Mouse (Mus musculus) midbrain, embryonic 15.5 days (tissue): ENCODE results near the gene Chchd1. TPM values are rescaled to one million over a fixed set of nuclear protein-coding genes. Genes with fewer than 3 reads are reported as not detected.

ENCODE experiments used
- ATAC-seq: fragments of 200-750 bp; cut with Nextera tagmentation; replicated peaks from 2 replicates; pipeline ENCODE4 v1.8.0; 2017; ENCODE audit warnings: moderate TSS enrichment
- H3K27ac ChIP-seq: fragments of 300-500 bp; sonication (generic); 2 replicates; pipeline ENCODE4 v1.5.1; 2015; ENCODE audit warnings: mild to moderate bottlenecking, inconsistent platforms
- H3K27me3 ChIP-seq: fragments of 300-500 bp; sonication (generic); replicated peaks from 2 replicates; pipeline ENCODE4 v1.6.1; 2015; ENCODE audit warnings: inconsistent platforms
- H3K36me3 ChIP-seq: fragments of 300-500 bp; sonication (generic); replicated peaks from 2 replicates; pipeline ENCODE4 v1.6.1; 2015; ENCODE audit warnings: inconsistent platforms
- H3K4me1 ChIP-seq: fragments of 300-500 bp; sonication (generic); 2 replicates; pipeline ENCODE4 v1.6.1; 2015; ENCODE audit warnings: inconsistent platforms
- H3K4me2 ChIP-seq: fragments of 300-500 bp; sonication (generic); 2 replicates; pipeline ENCODE4 v1.6.1; 2015; ENCODE audit warnings: inconsistent platforms, mild to moderate bottlenecking, moderate library complexity
- H3K4me3 ChIP-seq: fragments of 300-500 bp; sonication (generic); 2 replicates; pipeline ENCODE4 v1.5.1; 2015; ENCODE audit warnings: mild to moderate bottlenecking, inconsistent platforms
- H3K9ac ChIP-seq: fragments of 300-500 bp; sonication (generic); 2 replicates; pipeline ENCODE4 v1.6.1; 2015; ENCODE audit warnings: mild to moderate bottlenecking, inconsistent platforms
- H3K9me3 ChIP-seq: fragments of 300-500 bp; sonication (generic); 2 replicates; pipeline ENCODE4 v1.6.1; 2016; ENCODE audit warnings: inconsistent platforms
- WGBS: fragments of 180-500 bp; shearing (Covaris S2); methylation state at CpG from one replicate; pipeline ENCODE4 v1.1.7; 2015; ENCODE audit warnings: mixed read lengths; 5-methylcytosine and 5-hydroxymethylcytosine counted together
- polyA plus RNA-seq: library from polyadenylated mRNA; unstranded; fragments of >200 nt; fragmentation: Nextera tagmentation; extraction: Ambion mirVana; gene quantifications from 2 replicates; pipeline ENCODE4 v1.2.1, GENCODE M21; 2015

Chchd1 gene
- polyA plus RNA-seq, 1 experiment from 2014 or later, result 165 TPM

- Histone ChIP-seq H3K27ac (peak overlapping the region; percentile 89; the same call in 1 of the 2 replicates), H3K4me3 (peak overlapping the region; percentile 78), H3K4me1 (peaks cover 11% of the 10 kb centered on the region), H3K36me3 (peaks cover 9% of the 10 kb centered on the region), H3K9ac (peak overlapping the region; percentile 91), H3K27me3 (no peaks in the 10 kb centered on the region), H3K9me3 (no peaks in the 10 kb centered on the region), H3K4me2 (peak overlapping the region; percentile 66)
- no peak; the same call in 1 of the 2 replicates for ATAC-seq
- 53% methylated on average over 12 of the region's 12 CpGs for WGBS
Measured at GRCm38 (mm10) chr14:20733041-20733951, 30.5 kb downstream of the Chchd1 start.

GRCm38 (mm10) chr14:20733952-20734774 is 31.4 kb downstream of the Chchd1 start, which contains the start of gene Ndst2:
TSS of gene Ndst2 (minus strand) at chr14:20734562.
- WGBS, result 0% methylated on average over 72 of the region's 81 CpGs
- Histone ChIP-seq H3K4me3 (peak within 1 kb of the TSS; percentile 78), H3K27ac (peak within 1 kb of the TSS; percentile 89), H3K4me2 (peak within 1 kb of the TSS; percentile 66), H3K4me1 (peaks cover 11% of the 10 kb centered on the region), H3K9me3 (no peaks in the 10 kb centered on the region), H3K9ac (peak within 1 kb of the TSS; percentile 91), H3K27me3 (no peaks in the 10 kb centered on the region), H3K36me3 (peaks cover 4% of the 10 kb centered on the region)
- ATAC-seq, result peak; percentile 99

GRCm38 (mm10) chr14:20735052-20735451 is 32.2 kb downstream of the Chchd1 start:
- 0 out of 2 replicates have a peak overlapping the region, but pooled peaks have one; percentile 42 for H3K27ac ChIP-seq
- H3K4me2 ChIP-seq, result peak overlapping the region; percentile 66; the same call in 1 of the 2 replicates
- no peaks in the 10 kb centered on the region for H3K27me3 ChIP-seq
- H3K4me1 ChIP-seq, result peaks cover 11% of the 10 kb centered on the region
- no peak overlapping the region for H3K4me3 ChIP-seq
- ATAC-seq, result no peak
- WGBS, result 69% methylated on average over 2 of the region's 2 CpGs
- no peak overlapping the region for H3K9ac ChIP-seq
- no peaks in the 10 kb centered on the region for H3K9me3 ChIP-seq
- peaks cover 4% of the 10 kb centered on the region for H3K36me3 ChIP-seq

- H3K36me3 ChIP-seq, result peaks cover 4% of the 10 kb centered on the region
- WGBS, result 88% methylated on average over 13 of the region's 13 CpGs
Measured at GRCm38 (mm10) chr14:20735892-20736390, 33.1 kb downstream of the Chchd1 start.

GRCm38 (mm10) chr14:20737306-20737705 is 34.5 kb downstream of the Chchd1 start:
- WGBS, result 44% methylated on average over 14 of the region's 14 CpGs
- Histone ChIP-seq H3K27ac (no peak overlapping the region), H3K9me3 (no peaks in the 10 kb centered on the region), H3K36me3 (peaks cover 6% of the 10 kb centered on the region), H3K4me1 (peaks cover 11% of the 10 kb centered on the region), H3K9ac (no peak overlapping the region), H3K27me3 (no peaks in the 10 kb centered on the region), H3K4me2 (no peak overlapping the region), H3K4me3 (no peak overlapping the region)
- ATAC-seq, result no peak

More at GRCm38 (mm10) chr14:20735892-20736390, 33.1 kb downstream of the Chchd1 start:
- no peak overlapping the region for H3K4me2 ChIP-seq
- no peaks in the 10 kb centered on the region for H3K27me3 ChIP-seq
- no peak overlapping the region for H3K9ac ChIP-seq
- peaks cover 11% of the 10 kb centered on the region for H3K4me1 ChIP-seq
- H3K27ac ChIP-seq, result no peak overlapping the region
- ATAC-seq, result no peak
- no peak overlapping the region for H3K4me3 ChIP-seq
- no peaks in the 10 kb centered on the region for H3K9me3 ChIP-seq

- Histone ChIP-seq H3K9me3 (no peaks in the 10 kb centered on the region), H3K36me3 (peaks cover 9% of the 10 kb centered on the region), H3K4me3 (no peak overlapping the region), H3K4me1 (peaks cover 5% of the 10 kb centered on the region), H3K27me3 (no peaks in the 10 kb centered on the region), H3K27ac (no peak overlapping the region), H3K4me2 (no peak overlapping the region), H3K9ac (no peak overlapping the region)
- WGBS, result 90% methylated on average over 8 of the region's 8 CpGs
- ATAC-seq, result no peak
Measured at GRCm38 (mm10) chr14:20738511-20738910, 35.7 kb downstream of the Chchd1 start.

- ATAC-seq, result no peak
- no peak overlapping the region for H3K4me2 ChIP-seq
- WGBS, result 87% methylated on average over 9 of the region's 9 CpGs
- H3K4me1 ChIP-seq, result no peaks in the 10 kb centered on the region
- no peaks in the 10 kb centered on the region for H3K27me3 ChIP-seq
- H3K9ac ChIP-seq, result no peak overlapping the region
- H3K36me3 ChIP-seq, result peaks cover 12% of the 10 kb centered on the region; the same call in 1 of the 2 replicates
- H3K27ac ChIP-seq, result no peak overlapping the region
- no peak overlapping the region for H3K4me3 ChIP-seq
- H3K9me3 ChIP-seq, result no peaks in the 10 kb centered on the region
Measured at GRCm38 (mm10) chr14:20741301-20741700, 38.5 kb downstream of the Chchd1 start.

GRCm38 (mm10) chr14:20743614-20744013 is 40.8 kb downstream of the Chchd1 start:
- no peaks in the 10 kb centered on the region for H3K9me3 ChIP-seq

GRCm38 (mm10) chr14:20746935-20747334 is 44.1 kb downstream of the Chchd1 start:
- no peak overlapping the region for H3K4me3 ChIP-seq
- no peaks in the 10 kb centered on the region for H3K27me3 ChIP-seq
- no peak for ATAC-seq
- H3K36me3 ChIP-seq, result peaks cover 15% of the 10 kb centered on the region; the same call in 1 of the 2 replicates
- H3K4me2 ChIP-seq, result no peak overlapping the region
- H3K4me1 ChIP-seq, result no peaks in the 10 kb centered on the region
- H3K27ac ChIP-seq, result no peak overlapping the region
- WGBS, result 81% methylated on average over 3 of the region's 3 CpGs
- no peaks in the 10 kb centered on the region for H3K9me3 ChIP-seq
- no peak overlapping the region for H3K9ac ChIP-seq

More at GRCm38 (mm10) chr14:20743614-20744013, 40.8 kb downstream of the Chchd1 start:
- Histone ChIP-seq H3K4me2 (no peak overlapping the region), H3K9ac (no peak overlapping the region), H3K27me3 (no peaks in the 10 kb centered on the region), H3K4me1 (no peaks in the 10 kb centered on the region), H3K27ac (no peak overlapping the region), H3K4me3 (no peak overlapping the region), H3K36me3 (peaks cover 15% of the 10 kb centered on the region; the same call in 1 of the 2 replicates)
- ATAC-seq, result no peak
- WGBS, result 88% methylated on average over 3 of the region's 3 CpGs

- H3K9me3 ChIP-seq, result no peaks in the 10 kb centered on the region
- no peaks in the 10 kb centered on the region for H3K4me1 ChIP-seq
- peaks cover 10% of the 10 kb centered on the region; the same call in 1 of the 2 replicates for H3K36me3 ChIP-seq
- no peak overlapping the region for H3K27ac ChIP-seq
- H3K27me3 ChIP-seq, result no peaks in the 10 kb centered on the region
- no peak overlapping the region for H3K9ac ChIP-seq
- H3K4me2 ChIP-seq, result no peak overlapping the region
- no peak for ATAC-seq
- 81% methylated on average over 4 of the region's 4 CpGs for WGBS
- no peak overlapping the region for H3K4me3 ChIP-seq
Measured at GRCm38 (mm10) chr14:20748388-20748787, 45.6 kb downstream of the Chchd1 start.

- Histone ChIP-seq H3K9me3 (no peaks in the 10 kb centered on the region), H3K4me3 (no peak overlapping the region), H3K27ac (no peak overlapping the region), H3K9ac (no peak overlapping the region), H3K4me2 (no peak overlapping the region), H3K36me3 (0 out of 2 replicates have a peak, but pooled peaks cover 6% of the 10 kb centered on the region), H3K27me3 (no peaks in the 10 kb centered on the region), H3K4me1 (no peaks in the 10 kb centered on the region)
- ATAC-seq, result no peak
- 87% methylated on average over 4 of the region's 4 CpGs for WGBS
Measured at GRCm38 (mm10) chr14:20749494-20750051, 46.8 kb downstream of the Chchd1 start.
